Mouse (Mus musculus): ENCODE measurements around the gene Tasp1. TPM values are rescaled to one million over a fixed set of nuclear protein-coding genes. Genes with fewer than 3 reads are reported as not detected.
"Not testable (repeated sequence)": the region's sequence is repeated elsewhere in the genome, so short reads cannot be mapped to it uniquely, and the experiment has no call there.

The Tasp1 gene
- polyA plus RNA-seq, 1 experiment from 2014 or later = 3.5 TPM

GRCm38 (mm10) chr2:139883581-139884263 is 182.9 kb downstream of the Tasp1 start:
- Histone ChIP-seq H3K4me3 (ENCODE audit: inconsistent target) (no peak overlapping the region), H3K79me2 (ENCODE audit: inconsistent target) (no peaks in the 10 kb centered on the region), H3K36me3 (ENCODE audit: inconsistent target) (no peaks in the 10 kb centered on the region), H3K27ac (no peak overlapping the region)
- WGBS (ENCODE audit: missing documents) = 97% methylated on average over 6 of the region's 7 CpGs

- H3K27ac ChIP-seq = no peak overlapping the region
- H3K79me2 ChIP-seq (ENCODE audit: inconsistent target) = no peaks in the 10 kb centered on the region
- no peaks in the 10 kb centered on the region for H3K36me3 ChIP-seq (ENCODE audit: inconsistent target)
- 95% methylated on average over 7 of the region's 7 CpGs for WGBS (ENCODE audit: missing documents)
- H3K4me3 ChIP-seq (ENCODE audit: inconsistent target) = no peak overlapping the region
Measured at GRCm38 (mm10) chr2:139878052-139878621, 188.5 kb downstream of the Tasp1 start.

DNA sequence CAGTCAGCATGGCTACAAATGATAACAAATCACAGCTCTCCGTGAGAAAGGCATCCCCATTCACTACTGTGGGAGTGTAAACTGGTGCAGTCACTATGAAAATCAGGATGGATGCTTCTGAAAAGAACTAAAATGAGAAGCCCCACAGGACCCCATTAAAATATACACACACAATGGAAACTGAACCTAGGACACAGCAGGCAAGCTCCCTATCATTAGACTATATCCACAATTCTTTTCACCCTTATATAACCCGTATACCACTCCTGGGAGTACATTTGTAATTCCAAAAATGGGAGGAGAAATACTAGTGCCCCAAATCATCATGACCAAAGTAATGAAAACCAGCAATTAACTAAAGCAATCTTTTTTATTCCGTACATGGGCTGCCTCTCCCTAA is 190.7 kb downstream of the Tasp1 start:
- H3K36me3 ChIP-seq (ENCODE audit: inconsistent target) = no peaks in the 10 kb centered on the region
- H3K79me2 ChIP-seq (ENCODE audit: inconsistent target) = no peaks in the 10 kb centered on the region
- whole genome bisulfite sequencing (ENCODE audit: missing documents) = 100% methylated on average over 2 of the region's 3 CpGs
- no peak overlapping the region for H3K27ac ChIP-seq
- no peak overlapping the region for H3K4me3 ChIP-seq (ENCODE audit: inconsistent target)

GRCm38 (mm10) chr2:139874173-139874572 is 192.4 kb downstream of the Tasp1 start:
- 98% methylated on average over 3 of the region's 3 CpGs for WGBS (ENCODE audit: missing documents)
- H3K36me3 ChIP-seq (ENCODE audit: inconsistent target) = no peaks in the 10 kb centered on the region
- H3K4me3 ChIP-seq (ENCODE audit: inconsistent target) = no peak overlapping the region
- H3K79me2 ChIP-seq (ENCODE audit: inconsistent target) = no peaks in the 10 kb centered on the region
- H3K27ac ChIP-seq = no peak overlapping the region

DNA sequence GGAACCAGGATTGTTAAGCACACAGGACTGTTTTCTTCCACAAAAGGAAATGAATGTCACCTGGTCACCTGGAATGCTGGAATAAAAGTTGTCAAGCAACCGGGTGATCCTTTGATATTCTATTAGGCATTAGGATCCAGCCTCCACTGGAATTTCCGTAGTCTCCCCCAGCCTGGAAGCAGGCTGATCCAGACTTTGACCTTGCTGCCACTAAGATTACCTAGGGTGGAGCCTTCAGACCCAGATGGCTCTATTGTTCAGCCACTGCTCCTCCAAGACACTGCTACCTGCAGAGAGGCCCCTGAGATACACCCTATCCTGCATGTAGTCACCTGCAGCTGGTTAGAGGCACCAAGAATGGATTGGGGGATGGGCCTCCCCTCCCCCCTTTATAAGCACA is 192.8 kb downstream of the Tasp1 start:
- WGBS (ENCODE audit: missing documents) = 100% methylated on average over 2 of the region's 2 CpGs
- Histone ChIP-seq H3K4me3 (ENCODE audit: inconsistent target) (no peak overlapping the region), H3K79me2 (ENCODE audit: inconsistent target) (no peaks in the 10 kb centered on the region), H3K27ac (no peak overlapping the region), H3K36me3 (ENCODE audit: inconsistent target) (no peaks in the 10 kb centered on the region)

DNA sequence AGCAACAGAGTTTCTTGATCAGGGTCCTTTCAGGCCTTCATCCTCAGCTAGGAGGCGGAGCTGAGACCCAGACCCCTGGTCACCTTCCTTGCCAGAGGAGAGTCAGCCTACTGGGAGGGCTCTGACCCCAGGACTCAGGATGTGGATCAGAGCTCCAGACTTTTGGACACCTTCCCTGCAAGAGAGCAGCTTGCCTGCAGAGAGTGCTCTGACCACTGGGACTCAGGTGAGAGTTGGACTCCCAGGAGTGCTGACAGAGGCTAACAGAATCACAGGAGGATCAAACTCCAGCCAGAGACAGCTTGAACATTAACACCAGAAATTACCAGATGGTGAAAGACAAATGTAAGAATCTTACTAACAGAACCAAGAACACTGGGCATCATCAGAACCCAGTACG is 197.5 kb downstream of the Tasp1 start:
- not testable (repeated sequence) for H3K4me3 ChIP-seq (ENCODE audit: inconsistent target); H3K79me2 ChIP-seq (ENCODE audit: inconsistent target); H3K27ac ChIP-seq; H3K36me3 ChIP-seq (ENCODE audit: inconsistent target)
- WGBS (ENCODE audit: missing documents) = 100% methylated on average over 2 of the region's 2 CpGs

DNA sequence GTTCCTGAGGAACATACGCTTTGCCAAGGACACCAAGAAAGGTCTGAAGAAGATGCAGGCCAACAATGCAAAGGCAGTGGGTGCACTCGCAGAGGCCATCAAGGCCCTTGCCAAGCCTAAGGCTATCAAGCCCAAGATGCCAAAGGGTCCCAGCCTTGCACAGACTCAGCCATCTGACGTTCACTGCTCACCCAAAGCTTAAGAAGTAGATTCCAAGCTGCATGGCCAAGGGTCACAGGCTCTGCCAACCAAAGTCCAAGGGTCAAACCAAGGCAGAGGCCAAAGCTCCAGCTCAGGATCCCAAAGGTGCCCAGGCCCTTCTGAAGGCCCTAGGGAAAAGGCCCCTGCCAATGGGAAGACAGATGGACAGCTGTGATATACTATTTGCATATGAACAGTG is 203.2 kb downstream of the Tasp1 start:
- WGBS (ENCODE audit: missing documents) = 90% methylated on average over 3 of the region's 3 CpGs
- H3K4me3 ChIP-seq (ENCODE audit: inconsistent target); H3K27ac ChIP-seq; H3K36me3 ChIP-seq (ENCODE audit: inconsistent target); H3K79me2 ChIP-seq (ENCODE audit: inconsistent target): not testable (repeated sequence)

- no peaks in the 10 kb centered on the region for H3K79me2 ChIP-seq (ENCODE audit: inconsistent target)
- H3K27ac ChIP-seq = no peak overlapping the region
- H3K36me3 ChIP-seq (ENCODE audit: inconsistent target) = no peaks in the 10 kb centered on the region
- no peak overlapping the region for H3K4me3 ChIP-seq (ENCODE audit: inconsistent target)
- WGBS (ENCODE audit: missing documents) = 97% methylated on average over 5 of the region's 5 CpGs
Measured at GRCm38 (mm10) chr2:139860133-139860494, 206.5 kb downstream of the Tasp1 start.

DNA sequence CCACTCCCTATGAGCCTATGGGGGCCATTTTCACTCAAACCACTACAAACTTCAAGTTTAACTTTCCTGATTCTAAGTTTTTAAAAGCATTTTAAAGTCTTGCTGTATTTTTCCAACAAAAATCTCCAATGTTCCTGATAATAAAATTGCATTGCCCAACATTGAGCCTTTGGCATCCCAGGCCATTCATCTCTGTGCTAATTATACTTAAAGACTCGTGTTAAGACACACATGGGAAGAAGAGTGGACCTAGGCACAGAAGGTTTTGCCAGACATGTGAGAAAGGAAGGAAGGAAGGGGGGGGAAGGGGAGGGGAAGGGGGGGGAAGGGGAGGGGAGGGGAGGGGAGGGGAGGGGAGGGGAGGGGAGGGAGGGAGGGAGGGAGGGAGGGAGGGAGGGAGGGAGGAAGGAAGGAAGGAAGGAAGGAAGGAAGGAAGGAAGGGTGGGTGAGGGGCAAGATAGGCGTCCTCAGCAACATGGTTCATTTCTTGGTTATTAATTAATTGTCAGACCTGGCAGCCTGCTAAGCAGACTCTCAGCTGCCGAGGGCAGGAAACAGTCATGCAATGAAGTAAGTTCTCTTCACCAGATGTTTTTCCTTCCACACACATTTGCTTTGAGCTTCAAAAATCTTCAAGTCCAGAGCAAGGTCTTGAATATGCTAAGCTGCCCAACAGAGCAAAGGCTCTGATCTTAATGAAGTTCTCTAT is 207.0 kb downstream of the Tasp1 start:
- no peak overlapping the region for H3K27ac ChIP-seq
- 60% methylated on average over 2 of the region's 3 CpGs for WGBS (ENCODE audit: missing documents)
- no peaks in the 10 kb centered on the region for H3K79me2 ChIP-seq (ENCODE audit: inconsistent target)

GRCm38 (mm10) chr2:139849621-139850020 is 217.0 kb downstream of the Tasp1 start:
- Histone ChIP-seq H3K36me3 (ENCODE audit: inconsistent target) (no peaks in the 10 kb centered on the region), H3K79me2 (ENCODE audit: inconsistent target) (no peaks in the 10 kb centered on the region)
- 100% methylated on average over 1 of the region's 1 CpGs for WGBS (ENCODE audit: missing documents)

More for the DNA sequence above, 207.0 kb downstream of the Tasp1 start:
- Histone ChIP-seq H3K4me3 (ENCODE audit: inconsistent target) (no peak overlapping the region), H3K36me3 (ENCODE audit: inconsistent target) (no peaks in the 10 kb centered on the region)

GRCm38 (mm10) chr2:139841359-139841758 is 225.2 kb downstream of the Tasp1 start:
- no peaks in the 10 kb centered on the region for H3K36me3 ChIP-seq (ENCODE audit: inconsistent target)
- WGBS (ENCODE audit: missing documents) = 13% methylated on average over 1 of the region's 1 CpGs
- H3K4me3 ChIP-seq (ENCODE audit: inconsistent target) = no peak overlapping the region
- no peaks in the 10 kb centered on the region for H3K79me2 ChIP-seq (ENCODE audit: inconsistent target)
- H3K27ac ChIP-seq = no peak overlapping the region

More at GRCm38 (mm10) chr2:139849621-139850020, 217.0 kb downstream of the Tasp1 start:
- Histone ChIP-seq H3K4me3 (ENCODE audit: inconsistent target) (no peak overlapping the region), H3K27ac (no peak overlapping the region)

- Histone ChIP-seq H3K79me2 (ENCODE audit: inconsistent target) (no peaks in the 10 kb centered on the region), H3K4me3 (ENCODE audit: inconsistent target) (no peak overlapping the region), H3K27ac (no peak overlapping the region), H3K36me3 (ENCODE audit: inconsistent target) (no peaks in the 10 kb centered on the region)
- 89% methylated on average over 5 of the region's 5 CpGs for WGBS (ENCODE audit: missing documents)
Measured at GRCm38 (mm10) chr2:139840941-139841340, 225.7 kb downstream of the Tasp1 start.

DNA sequence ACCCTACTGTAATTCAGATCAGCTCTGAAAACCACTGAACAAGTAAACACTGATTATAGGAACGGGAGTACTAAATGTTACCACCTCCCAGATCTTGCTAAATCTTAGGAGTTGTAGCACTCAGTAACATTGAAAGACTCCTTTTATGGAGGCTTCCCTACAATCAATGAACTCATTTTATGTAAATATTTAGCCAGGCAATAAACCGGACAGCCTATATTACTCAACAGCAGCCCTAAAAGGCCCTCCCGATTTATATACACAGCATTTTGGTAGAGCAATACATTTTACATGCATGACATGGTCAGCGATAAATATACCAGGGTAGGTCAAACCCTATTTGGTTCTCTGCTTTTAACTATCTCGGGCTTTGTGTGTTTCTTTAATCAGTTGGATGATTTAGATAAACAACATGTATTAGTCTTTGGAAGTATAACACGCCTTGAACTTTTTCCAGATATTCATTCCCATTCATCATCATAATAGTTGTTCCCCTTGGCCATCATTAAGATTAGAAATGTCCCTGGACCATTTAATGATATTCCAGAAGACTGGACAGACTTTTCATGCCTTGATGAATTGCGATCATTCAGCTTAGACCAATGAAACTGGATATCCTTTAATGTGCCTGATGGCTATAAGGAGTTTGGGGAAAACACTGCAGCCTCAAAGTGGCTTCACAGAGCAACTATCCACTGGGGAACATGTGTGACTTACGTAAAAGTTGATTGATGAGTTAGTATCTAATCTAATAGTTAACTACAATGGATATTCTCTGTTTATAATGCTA is 244.8 kb downstream of the Tasp1 start:
- Histone ChIP-seq H3K27ac (no peak overlapping the region), H3K36me3 (ENCODE audit: inconsistent target) (no peaks in the 10 kb centered on the region), H3K79me2 (ENCODE audit: inconsistent target) (no peaks in the 10 kb centered on the region), H3K4me3 (ENCODE audit: inconsistent target) (no peak overlapping the region)
- WGBS (ENCODE audit: missing documents) = 96% methylated on average over 8 of the region's 8 CpGs

DNA sequence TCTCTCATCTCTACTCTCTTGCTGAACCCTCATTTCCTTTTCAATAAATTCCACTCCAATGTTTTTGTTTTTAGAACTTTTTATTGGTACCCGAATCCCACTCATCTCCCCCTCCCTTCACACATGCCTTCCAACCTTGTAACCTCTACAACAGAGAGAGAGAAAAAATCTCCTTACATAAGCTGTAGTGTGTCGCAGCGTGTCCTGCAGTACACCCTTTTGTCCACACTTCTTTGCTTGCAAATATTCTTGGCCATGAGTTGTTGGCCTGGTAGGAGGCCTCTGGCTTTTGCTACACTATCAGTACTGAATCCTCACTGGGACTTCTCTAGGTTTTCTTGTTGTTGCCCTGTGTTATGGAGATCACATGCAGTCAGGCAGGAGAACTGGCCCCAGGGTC is 249.3 kb downstream of the Tasp1 start:
- WGBS (ENCODE audit: missing documents) = 88% methylated on average over 3 of the region's 3 CpGs
- H3K4me3 ChIP-seq (ENCODE audit: inconsistent target) = no peak overlapping the region
- no peaks in the 10 kb centered on the region for H3K79me2 ChIP-seq (ENCODE audit: inconsistent target)
- no peak overlapping the region for H3K27ac ChIP-seq
- no peaks in the 10 kb centered on the region for H3K36me3 ChIP-seq (ENCODE audit: inconsistent target)

DNA sequence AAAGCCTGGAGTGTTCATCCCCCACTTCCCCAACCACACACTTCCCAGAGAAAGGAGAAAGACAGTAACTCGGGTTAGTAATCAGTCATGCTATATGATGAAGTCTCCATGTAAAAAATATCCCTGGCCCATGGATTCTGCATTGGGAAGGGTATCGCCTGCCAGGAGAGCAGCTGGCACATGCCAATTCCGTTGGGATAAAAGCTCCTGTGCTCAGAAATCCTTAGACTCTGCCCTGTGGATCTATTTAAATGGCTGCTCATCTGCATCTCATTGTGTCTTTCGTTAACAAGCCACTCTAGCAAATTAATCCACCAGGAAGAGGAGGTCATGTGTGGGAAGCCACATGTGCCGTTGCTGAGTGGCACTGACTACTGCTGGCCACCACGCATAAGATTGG is 258.7 kb downstream of the Tasp1 start:
- Histone ChIP-seq H3K36me3 (ENCODE audit: inconsistent target) (no peaks in the 10 kb centered on the region), H3K4me3 (ENCODE audit: inconsistent target) (no peak overlapping the region), H3K79me2 (ENCODE audit: inconsistent target) (no peaks in the 10 kb centered on the region), H3K27ac (no peak overlapping the region)
- 88% methylated on average over 4 of the region's 6 CpGs for whole genome bisulfite sequencing (ENCODE audit: missing documents)
